Mouse (Mus musculus) MEL (cell line): ENCODE results near the gene Tnni3k. TPM values are rescaled to one million over a fixed set of nuclear protein-coding genes. Genes with fewer than 3 reads are reported as not detected.

Source experiments
- DNase-seq: peaks from one replicate; pipeline ENCODE4 v3.0.0; 2011; ENCODE audit warnings: low read depth, low spot score
- H3K27ac ChIP-seq: 2 replicates; pipeline ENCODE4 v1.5.1; 2012; ENCODE audit warnings: low read depth, mild to moderate bottlenecking, control low read depth, low read length, moderate library complexity; ENCODE audit not compliant: control insufficient read depth
- H3K27me3 ChIP-seq, 2 experiments: fragments of 150-350 bp in 1 of 2; sonication (generic) in 1 of 2; 2 replicates each; pipeline ENCODE4 v1.6.1; 2012; ENCODE audit warnings: low read length in 2 of 2, mild to moderate bottlenecking in 2 of 2, improper control_type of control experiment in 1 of 2, moderate library complexity in 1 of 2; ENCODE audit not compliant: insufficient read depth in 2 of 2, control insufficient read depth in 1 of 2
- H3K36me3 ChIP-seq, 2 experiments: 2 replicates each; pipeline ENCODE4 v1.6.1; 2012 to 2014; ENCODE audit warnings: low read length in 2 of 2, improper control_type of control experiment in 1 of 2, inconsistent platforms in 1 of 2, mild to moderate bottlenecking in 1 of 2; ENCODE audit not compliant: insufficient read depth in 2 of 2, control insufficient read depth in 1 of 2
- H3K4me1 ChIP-seq, 2 experiments: fragments of 150-350 bp in 1 of 2; sonication (generic) in 1 of 2; 2 replicates each; pipeline ENCODE4 v1.6.1; 2012; ENCODE audit warnings: low read length in 2 of 2, improper control_type of control experiment in 1 of 2, mild to moderate bottlenecking in 1 of 2; ENCODE audit not compliant: insufficient read depth in 2 of 2, control insufficient read depth in 1 of 2
- H3K4me3 ChIP-seq, 2 experiments: fragments of 150-350 bp in 1 of 2; sonication (generic) in 1 of 2; 2 replicates each; pipeline ENCODE4 v1.5.1; 2012; ENCODE audit warnings: low read depth in 2 of 2, low read length in 2 of 2, mild to moderate bottlenecking in 2 of 2, moderate library complexity in 2 of 2, control low read depth in 1 of 2, improper control_type of control experiment in 1 of 2; ENCODE audit not compliant: control insufficient read depth in 1 of 2, insufficient read depth in 1 of 2
- H3K79me2 ChIP-seq: 2 replicates; pipeline ENCODE4 v1.6.1; 2012; ENCODE audit warnings: mild to moderate bottlenecking, low read length, moderate library complexity; ENCODE audit not compliant: control insufficient read depth, poor library complexity, insufficient read depth
- H3K9ac ChIP-seq: 2 replicates; pipeline ENCODE4 v1.6.1; 2012; ENCODE audit warnings: low read depth, mild to moderate bottlenecking, control low read depth, low read length, moderate library complexity; ENCODE audit not compliant: control insufficient read depth, poor library complexity, severe bottlenecking
- H3K9me3 ChIP-seq: fragments of 150-350 bp; sonication (generic); replicated peaks from 2 replicates; pipeline ENCODE4 v1.6.1; 2012; ENCODE audit warnings: mild to moderate bottlenecking, low read length, improper control_type of control experiment, moderate library complexity; ENCODE audit not compliant: insufficient read depth
- BHLHE40 ChIP-seq: IDR thresholded peaks from 2 replicates; pipeline ENCODE4 v1.6.1; 2012; ENCODE audit warnings: low read depth, mild to moderate bottlenecking, inconsistent platforms, low read length, improper control_type of control experiment, borderline replicate concordance
- CTCF ChIP-seq, 3 experiments: IDR thresholded peaks in 2 of 3; conservative IDR thresholded peaks in 1 of 3; 2 replicates each; pipeline ENCODE4 v1.5.1; 2011 to 2012; ENCODE audit warnings: low read length in 3 of 3, low read depth in 2 of 3, mild to moderate bottlenecking in 2 of 3, improper control_type of control experiment in 1 of 3, inconsistent platforms in 1 of 3, mixed read lengths in 1 of 3, moderate library complexity in 1 of 3; ENCODE audit not compliant: control insufficient read depth in 1 of 3, insufficient read depth in 1 of 3, poor library complexity in 1 of 3, severe bottlenecking in 1 of 3
- GATA1 ChIP-seq: IDR thresholded peaks from 2 replicates; pipeline ENCODE4 v1.6.1; 2011; ENCODE audit warnings: low read depth, low read length, improper control_type of control experiment
- HCFC1 ChIP-seq: IDR thresholded peaks from 2 replicates; pipeline ENCODE4 v1.6.1; 2012; ENCODE audit warnings: low read depth, mild to moderate bottlenecking, inconsistent platforms, low read length, improper control_type of control experiment, moderate library complexity
- MAFK ChIP-seq: IDR thresholded peaks from 2 replicates; pipeline ENCODE4 v1.6.1; 2011; ENCODE audit warnings: low read depth, mild to moderate bottlenecking, low read length, improper control_type of control experiment, borderline replicate concordance
- MAX ChIP-seq: IDR thresholded peaks from 2 replicates; pipeline ENCODE4 v1.6.1; 2011; ENCODE audit warnings: low read length, improper control_type of control experiment
- MAZ ChIP-seq: IDR thresholded peaks from 2 replicates; pipeline ENCODE4 v1.6.1; 2012; ENCODE audit warnings: low read depth, mild to moderate bottlenecking, inconsistent platforms, low read length, improper control_type of control experiment
- MEF2A ChIP-seq: IDR thresholded peaks from 2 replicates; pipeline ENCODE4 v1.6.1; 2014; ENCODE audit warnings: low read depth, mild to moderate bottlenecking, inconsistent platforms, low read length, improper control_type of control experiment; ENCODE audit not compliant: poor library complexity, insufficient replicate concordance, severe bottlenecking; ENCODE audit errors: extremely low read depth
- MXI1 ChIP-seq: IDR thresholded peaks from 2 replicates; pipeline ENCODE4 v1.6.1; 2011; ENCODE audit warnings: mild to moderate bottlenecking, low read depth, low read length, improper control_type of control experiment
- MYC ChIP-seq: IDR thresholded peaks from 2 replicates; pipeline ENCODE4 v1.6.1; 2011; ENCODE audit warnings: low read depth, mild to moderate bottlenecking, low read length, improper control_type of control experiment, moderate library complexity
- NELFE ChIP-seq: IDR thresholded peaks from 2 replicates; pipeline ENCODE4 v1.6.1; 2011; ENCODE audit warnings: low read depth, low read length, improper control_type of control experiment
- POLR2A ChIP-seq, 2 experiments: IDR thresholded peaks; 2 replicates each; pipeline ENCODE4 v1.6.1; 2011 to 2012; ENCODE audit warnings: low read length in 2 of 2, mild to moderate bottlenecking in 2 of 2, control low read depth in 1 of 2, improper control_type of control experiment in 1 of 2, low read depth in 1 of 2, moderate library complexity in 1 of 2; ENCODE audit not compliant: control insufficient read depth in 1 of 2, insufficient read depth in 1 of 2, poor library complexity in 1 of 2
- POLR2AphosphoS2 ChIP-seq: IDR thresholded peaks from 2 replicates; pipeline ENCODE4 v1.6.1; 2011; ENCODE audit warnings: low read length, improper control_type of control experiment
- POLR2AphosphoS5 ChIP-seq: IDR thresholded peaks from 2 replicates; pipeline ENCODE4 v1.6.1; 2012; ENCODE audit warnings: low read depth, borderline replicate concordance, mild to moderate bottlenecking, inconsistent platforms, low read length, moderate library complexity, mixed read lengths
- RAD21 ChIP-seq: IDR thresholded peaks from 2 replicates; pipeline ENCODE4 v1.6.1; 2011; ENCODE audit warnings: mild to moderate bottlenecking, low read depth, low read length, improper control_type of control experiment
- SIN3A ChIP-seq: IDR thresholded peaks from 2 replicates; pipeline ENCODE4 v1.6.1; 2012; ENCODE audit warnings: low read length, improper control_type of control experiment, inconsistent platforms
- TBP ChIP-seq: IDR thresholded peaks from 2 replicates; pipeline ENCODE4 v1.8.0; 2011; ENCODE audit warnings: low read depth, low read length, improper control_type of control experiment
- TCF12 ChIP-seq: IDR thresholded peaks from 2 replicates; pipeline ENCODE4 v1.6.1; 2014; ENCODE audit warnings: low read depth, mild to moderate bottlenecking, inconsistent platforms, low read length, improper control_type of control experiment, moderate library complexity
- UBTF ChIP-seq: IDR thresholded peaks from 2 replicates; pipeline ENCODE4 v1.6.1; 2012; ENCODE audit warnings: low read depth, mild to moderate bottlenecking, inconsistent platforms, low read length, improper control_type of control experiment, moderate library complexity, borderline replicate concordance; ENCODE audit not compliant: insufficient read depth
- USF1 ChIP-seq: IDR thresholded peaks from 2 replicates; pipeline ENCODE4 v1.6.1; 2014; ENCODE audit warnings: low read depth, mild to moderate bottlenecking, inconsistent platforms, low read length, improper control_type of control experiment, moderate library complexity
- USF2 ChIP-seq, 2 experiments: IDR thresholded peaks; 2 replicates each; pipeline ENCODE4 v1.6.1; 2011 to 2012; ENCODE audit warnings: improper control_type of control experiment in 2 of 2, low read length in 2 of 2, borderline replicate concordance in 1 of 2, inconsistent platforms in 1 of 2, low read depth in 1 of 2, mild to moderate bottlenecking in 1 of 2; ENCODE audit not compliant: insufficient read depth in 1 of 2
- ZC3H11A ChIP-seq: IDR thresholded peaks from 2 replicates; pipeline ENCODE4 v1.6.1; 2012; ENCODE audit warnings: low read depth, mild to moderate bottlenecking, inconsistent platforms, low read length, improper control_type of control experiment
- ZMIZ1 ChIP-seq: IDR thresholded peaks from 2 replicates; pipeline ENCODE4 v1.6.1; 2012; ENCODE audit warnings: low read depth, mild to moderate bottlenecking, inconsistent platforms, low read length, improper control_type of control experiment, moderate library complexity
- ZNF384 ChIP-seq: IDR thresholded peaks from 2 replicates; pipeline ENCODE4 v1.6.1; 2012; ENCODE audit warnings: low read depth, mild to moderate bottlenecking, inconsistent platforms, low read length, improper control_type of control experiment
- polyA plus RNA-seq, 2 experiments: library from polyadenylated mRNA; stranded (reverse) in 1 of 2; unstranded in 1 of 2; fragments of >175 nt in 1 of 2; fragments of >200 nt in 1 of 2; gene quantifications; 2 replicates each; pipeline versions ENCODE4 v1.2.1 to v1.2.4; 2012; ENCODE audit warnings: low replicate concordance in 2 of 2, low read depth in 1 of 2; ENCODE audit not compliant: insufficient read length in 2 of 2, insufficient read depth in 1 of 2, missing spikeins in 1 of 2
- total RNA-seq: library from RNA; depleted of rRNA; stranded (reverse); fragments of 300-350 nt; gene quantifications from 2 replicates; pipeline ENCODE4 v1.2.3, GENCODE M21; 2012

The Tnni3k gene
- total and polyA plus RNA-seq, 3 experiments, result not detected

DNA sequence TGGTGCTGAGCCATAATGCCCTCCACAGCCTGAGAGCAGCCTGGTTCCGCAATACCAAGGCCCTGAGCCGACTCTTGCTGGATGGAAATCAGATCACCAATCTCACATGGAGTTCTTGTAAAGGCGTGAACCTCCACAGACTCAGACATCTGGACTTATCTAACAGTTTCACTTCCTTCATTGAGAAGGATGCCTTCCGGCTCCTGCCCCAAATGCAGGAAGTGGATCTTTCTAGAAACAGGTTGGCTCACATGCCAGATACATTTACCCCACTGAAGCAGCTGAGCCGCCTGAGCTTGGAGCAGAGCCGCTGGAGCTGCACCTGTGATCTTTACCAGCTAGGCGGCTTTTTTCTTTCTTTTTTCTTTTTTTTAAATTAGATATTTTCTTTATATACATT, 213.0 kb downstream of the Tnni3k start:
- Histone ChIP-seq H3K27me3 (no peaks in the 10 kb centered on the region), H3K79me2 (no peaks in the 10 kb centered on the region), H3K36me3 (no peaks in the 10 kb centered on the region), H3K4me3 (no peak overlapping the region), H3K9ac (no peak overlapping the region), H3K9me3 (no peaks in the 10 kb centered on the region), H3K4me1 (no peaks in the 10 kb centered on the region), H3K27ac (no peak overlapping the region)
- DNase-seq, result no peak
- TF ChIP-seq BHLHE40 (no peak), SIN3A (no peak), ZC3H11A (no peak), MYC (no peak), TCF12 (no peak)

DNA sequence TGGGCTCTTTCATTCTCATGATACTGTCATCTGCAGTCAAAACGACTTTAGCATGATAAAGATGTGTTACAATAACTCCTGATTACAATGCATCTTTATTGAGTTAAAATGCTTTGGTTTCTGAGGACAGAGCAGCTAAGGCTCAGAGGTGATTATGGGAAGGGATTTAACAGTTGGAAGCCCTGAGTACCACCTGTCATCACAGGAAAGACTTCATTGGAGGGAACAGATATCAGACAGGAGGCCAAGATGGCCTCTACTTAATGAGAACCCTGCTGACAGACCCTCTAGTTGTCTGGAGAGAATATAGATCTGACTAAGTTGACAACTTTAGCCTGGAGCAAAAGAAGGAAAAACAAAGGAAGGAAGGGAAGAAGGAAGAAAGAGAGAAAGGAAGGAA, 214.1 kb downstream of the Tnni3k start:
- H3K79me2 ChIP-seq, result no peaks in the 10 kb centered on the region
- H3K27me3 ChIP-seq, result no peaks in the 10 kb centered on the region
- TF ChIP-seq CTCF (IDR thresholded peaks at IDR 0.05 in 2 of 3, conservative IDR thresholded peaks at IDR 0.05 in 1 of 3; ENCODE audit: control insufficient read depth in 1 of 3, insufficient read depth in 1 of 3, low read depth in 2 of 3, low read length in 3 of 3, poor library complexity in 1 of 3, severe bottlenecking in 1 of 3), result no peak
- TF ChIP-seq GATA1, result no peak
- no peak for TF ChIP-seq RAD21
- no peak for TF ChIP-seq MAZ
- TF ChIP-seq NELFE, result no peak
- TF ChIP-seq UBTF, result no peak
- no peak for TF ChIP-seq USF2 (IDR thresholded peaks at IDR 0.05; ENCODE audit: borderline replicate concordance in 1 of 2, insufficient read depth in 1 of 2, low read depth in 1 of 2, low read length in 2 of 2)
- no peak for TF ChIP-seq MXI1
- TF ChIP-seq POLR2AphosphoS2, result no peak
- no peak for TF ChIP-seq POLR2AphosphoS5
- no peak for TF ChIP-seq POLR2A (IDR thresholded peaks at IDR 0.05; ENCODE audit: control insufficient read depth in 1 of 2, insufficient read depth in 1 of 2, low read depth in 1 of 2, low read length in 2 of 2, poor library complexity in 1 of 2)
- TF ChIP-seq ZMIZ1, result no peak
- no peak for TF ChIP-seq MAFK
- no peak for TF ChIP-seq USF1
- no peak for TF ChIP-seq TBP
- TF ChIP-seq MAX, result no peak
- no peak for TF ChIP-seq ZNF384
- no peak for TF ChIP-seq HCFC1
- no peak for TF ChIP-seq MEF2A
- no peak for TF ChIP-seq ZC3H11A
- no peaks in the 10 kb centered on the region for H3K9me3 ChIP-seq
- H3K4me1 ChIP-seq, result no peaks in the 10 kb centered on the region
- H3K9ac ChIP-seq, result no peak overlapping the region
- no peaks in the 10 kb centered on the region for H3K36me3 ChIP-seq
- H3K4me3 ChIP-seq, result no peak overlapping the region
- DNase-seq, result no peak
- no peak overlapping the region for H3K27ac ChIP-seq
